Comparison of ENCODE assay signal across 27 mouse cellular contexts in the genomic region with DNA sequence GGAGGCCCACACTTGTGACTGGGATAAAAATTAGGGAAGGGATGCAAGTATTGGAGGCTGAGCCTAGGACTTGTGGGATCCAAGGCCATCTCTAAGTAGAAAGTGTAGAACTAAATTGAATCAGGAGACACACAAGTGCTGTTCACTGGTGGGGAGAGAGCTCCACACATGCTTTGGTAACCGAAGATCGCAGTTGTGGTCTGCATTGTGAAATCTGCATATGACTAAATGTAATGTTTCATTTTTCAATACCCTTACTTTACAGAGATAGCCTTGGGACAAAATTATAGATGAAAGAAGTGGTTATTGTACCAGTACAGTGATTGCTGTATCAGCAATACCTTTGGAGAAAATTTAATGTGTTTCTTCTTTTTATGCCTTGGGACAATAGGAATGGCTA.
"Had no signal": no experiment of that assay in that cellular context is flagged by ENCODE, and none has a peak within 500 bp of the region (broad histone marks: within the 10 kb centered on the region; RNA-seq: fewer than 3 reads in every experiment).

No protein-coding gene starts in this region.

- H3K27me3 ChIP-seq: embryonic facial prominence, embryonic 12.5 days; embryonic facial prominence, embryonic 13.5 days; embryonic facial prominence, embryonic 15.5 days; forebrain, embryonic 12.5 days; forebrain, embryonic 13.5 days; forebrain, embryonic 15.5 days had no signal

- H3K36me3 ChIP-seq: embryonic facial prominence, embryonic 10.5 days; embryonic facial prominence, embryonic 12.5 days; embryonic facial prominence, embryonic 13.5 days; embryonic facial prominence, embryonic 15.5 days; forebrain, embryonic 10.5 days; forebrain, embryonic 12.5 days; forebrain, embryonic 15.5 days; heart, embryonic 10.5 days had no signal

- H3K4me1 ChIP-seq: embryonic facial prominence, embryonic 10.5 days; embryonic facial prominence, embryonic 12.5 days; embryonic facial prominence, embryonic 13.5 days; embryonic facial prominence, embryonic 15.5 days; forebrain, embryonic 10.5 days; forebrain, embryonic 12.5 days; forebrain, embryonic 13.5 days; forebrain, embryonic 15.5 days; heart, embryonic 10.5 days had no signal

- DNase-seq: cerebellum, adult 9-10 months; cerebellum, adult 9-11 months; cerebellum, postnatal 10 days; cerebellum, postnatal 14 days; cerebellum, postnatal 25 days; cerebellum, postnatal 36 days; embryo, embryonic 11 days; forebrain, postnatal 0 days; gastrocnemius, adult 2 months; gastrocnemius, postnatal 10 days; gastrocnemius, postnatal 14 days; gastrocnemius, postnatal 25 days; gastrocnemius, postnatal 36 days; heart, adult 11 months; heart, adult 18-20 months; heart, adult 2 months had no signal

- H3K4me2 ChIP-seq: embryonic facial prominence, embryonic 12.5 days; embryonic facial prominence, embryonic 13.5 days; embryonic facial prominence, embryonic 15.5 days; forebrain, embryonic 12.5 days; forebrain, embryonic 13.5 days; forebrain, embryonic 15.5 days; heart, embryonic 11.5 days had no signal

- H3K4me3 ChIP-seq: embryonic facial prominence, embryonic 10.5 days; embryonic facial prominence, embryonic 12.5 days; embryonic facial prominence, embryonic 13.5 days; embryonic facial prominence, embryonic 15.5 days; erythroblast, embryonic 14.5 days; forebrain, embryonic 10.5 days; forebrain, embryonic 12.5 days; forebrain, embryonic 13.5 days; forebrain, embryonic 15.5 days; gastrocnemius, adult 2 months; heart, adult 2 months; heart, embryonic 10.5 days had no signal

- H3K27ac ChIP-seq: embryonic facial prominence, embryonic 10.5 days; embryonic facial prominence, embryonic 12.5 days; embryonic facial prominence, embryonic 13.5 days; embryonic facial prominence, embryonic 15.5 days; forebrain, embryonic 10.5 days; forebrain, embryonic 12.5 days; forebrain, embryonic 13.5 days; forebrain, embryonic 15.5 days; gastrocnemius, adult 2 months; heart, adult 2 months; heart, embryonic 10.5 days had no signal
